Mouse (Mus musculus): ENCODE results near the gene Wasf3. TPM values are rescaled to one million over a fixed set of nuclear protein-coding genes. Genes with fewer than 3 reads are reported as not detected.
"Not testable (repeated sequence)": the region's sequence is repeated elsewhere in the genome, so short reads cannot be mapped to it uniquely, and the experiment has no call there.

Gene Wasf3
- polyA plus RNA-seq, 1 experiment from 2014 or later, result 2.7 TPM

DNA sequence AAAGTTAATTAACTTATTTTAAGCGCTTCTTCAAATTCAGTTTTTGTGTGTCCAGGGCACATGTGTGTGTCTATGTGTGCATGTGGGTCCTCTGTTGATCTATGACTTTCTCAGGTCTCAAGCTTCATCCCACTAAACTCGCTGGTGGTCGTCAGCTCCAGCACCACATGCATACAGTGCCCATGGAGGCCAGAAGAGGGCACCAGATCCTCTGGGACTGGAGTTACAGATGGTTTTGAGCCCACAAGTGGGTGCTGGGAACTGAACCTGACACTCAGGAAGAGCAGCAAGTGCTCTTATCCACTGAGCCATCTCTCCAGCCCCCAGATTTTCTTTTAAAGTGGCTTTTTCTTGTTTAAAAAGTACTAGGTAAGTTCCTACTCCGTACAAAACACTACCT, 2.1 kb downstream of the Wasf3 start:
- Histone ChIP-seq H3K4me2 (replicated peaks; ENCODE audit: low read depth, low read length) (no peak overlapping the region), H3K4me1 (ENCODE audit: control insufficient read depth, insufficient read depth, low read length) (peaks cover 5% of the 10 kb centered on the region; the same call in 1 of the 2 replicates), H3K9ac (ENCODE audit: low read depth, low read length) (no peak overlapping the region), H3K4me3 (ENCODE audit: low read length) (no peak overlapping the region), H3K36me3 (ENCODE audit: control insufficient read depth, insufficient read depth, low read length) (no peaks in the 10 kb centered on the region), H3K9me3 (ENCODE audit: control insufficient read depth, low read length) (no peaks in the 10 kb centered on the region), H3K27me3 (ENCODE audit: control insufficient read depth, insufficient read depth, low read length) (no peaks in the 10 kb centered on the region), H3K27ac (ENCODE audit: low read depth, low read length) (no peak overlapping the region)
- WGBS, result 91% methylated on average over 4 of the region's 4 CpGs
- ATAC-seq (ENCODE audit: low FRiP score, low TSS enrichment), result no peak

DNA sequence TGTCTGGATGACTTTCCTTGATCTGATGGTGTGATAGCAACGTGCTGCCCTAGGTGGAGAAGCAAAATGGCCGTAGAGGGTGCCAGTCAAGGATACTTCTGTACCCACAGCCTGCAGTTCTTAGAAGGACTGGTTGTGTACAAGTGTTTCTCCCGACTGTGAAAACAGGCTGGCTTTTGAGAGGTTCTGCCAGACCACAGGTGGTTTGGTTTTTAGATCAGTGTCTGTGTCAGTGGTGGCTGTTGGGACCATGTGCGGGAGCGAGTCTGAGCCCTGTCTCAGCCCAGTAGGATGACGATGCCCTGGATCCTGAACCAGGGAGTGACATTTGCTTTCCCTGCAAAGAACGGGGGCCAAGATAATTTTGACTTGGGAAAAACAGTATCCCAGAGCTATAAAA, 9.8 kb downstream of the Wasf3 start:
- H3K4me3 ChIP-seq (ENCODE audit: low read length), result no peak overlapping the region
- H3K27me3 ChIP-seq (ENCODE audit: control insufficient read depth, insufficient read depth, low read length), result no peaks in the 10 kb centered on the region
- 89% methylated on average over 7 of the region's 7 CpGs for WGBS
- ATAC-seq (ENCODE audit: low FRiP score, low TSS enrichment), result no peak
- no peak overlapping the region for H3K9ac ChIP-seq (ENCODE audit: low read depth, low read length)
- no peak overlapping the region for H3K4me2 ChIP-seq (replicated peaks; ENCODE audit: low read depth, low read length)
- H3K27ac ChIP-seq (ENCODE audit: low read depth, low read length), result no peak overlapping the region
- H3K4me1 ChIP-seq (ENCODE audit: control insufficient read depth, insufficient read depth, low read length), result no peaks in the 10 kb centered on the region
- H3K36me3 ChIP-seq (ENCODE audit: control insufficient read depth, insufficient read depth, low read length), result no peaks in the 10 kb centered on the region
- peaks cover 7% of the 10 kb centered on the region; the same call in 1 of the 2 replicates for H3K9me3 ChIP-seq (ENCODE audit: control insufficient read depth, low read length)

GRCm38 (mm10) chr5:146397253-146397652, 12.5 kb downstream of the Wasf3 start:
- Histone ChIP-seq H3K36me3 (ENCODE audit: control insufficient read depth, insufficient read depth, low read length) (no peaks in the 10 kb centered on the region), H3K4me2 (replicated peaks; ENCODE audit: low read depth, low read length) (no peak overlapping the region), H3K9ac (ENCODE audit: low read depth, low read length) (no peak overlapping the region), H3K27ac (ENCODE audit: low read depth, low read length) (no peak overlapping the region), H3K4me1 (ENCODE audit: control insufficient read depth, insufficient read depth, low read length) (no peaks in the 10 kb centered on the region), H3K27me3 (ENCODE audit: control insufficient read depth, insufficient read depth, low read length) (no peaks in the 10 kb centered on the region), H3K4me3 (ENCODE audit: low read length) (no peak overlapping the region), H3K9me3 (ENCODE audit: control insufficient read depth, low read length) (peaks cover 7% of the 10 kb centered on the region; the same call in 1 of the 2 replicates)
- ATAC-seq (ENCODE audit: low FRiP score, low TSS enrichment), result no peak
- WGBS, result 93% methylated on average over 5 of the region's 5 CpGs

GRCm38 (mm10) chr5:146398386-146399115, 13.8 kb downstream of the Wasf3 start:
- no peak overlapping the region for H3K4me3 ChIP-seq (ENCODE audit: low read length)
- peaks cover 7% of the 10 kb centered on the region; the same call in 1 of the 2 replicates for H3K9me3 ChIP-seq (ENCODE audit: control insufficient read depth, low read length)
- H3K27ac ChIP-seq (ENCODE audit: low read depth, low read length), result no peak overlapping the region
- ATAC-seq (ENCODE audit: low FRiP score, low TSS enrichment), result no peak
- 91% methylated on average over 7 of the region's 7 CpGs for WGBS
- H3K4me2 ChIP-seq (replicated peaks; ENCODE audit: low read depth, low read length), result no peak overlapping the region
- H3K9ac ChIP-seq (ENCODE audit: low read depth, low read length), result no peak overlapping the region
- no peaks in the 10 kb centered on the region for H3K4me1 ChIP-seq (ENCODE audit: control insufficient read depth, insufficient read depth, low read length)
- no peaks in the 10 kb centered on the region for H3K27me3 ChIP-seq (ENCODE audit: control insufficient read depth, insufficient read depth, low read length)
- H3K36me3 ChIP-seq (ENCODE audit: control insufficient read depth, insufficient read depth, low read length), result no peaks in the 10 kb centered on the region

DNA sequence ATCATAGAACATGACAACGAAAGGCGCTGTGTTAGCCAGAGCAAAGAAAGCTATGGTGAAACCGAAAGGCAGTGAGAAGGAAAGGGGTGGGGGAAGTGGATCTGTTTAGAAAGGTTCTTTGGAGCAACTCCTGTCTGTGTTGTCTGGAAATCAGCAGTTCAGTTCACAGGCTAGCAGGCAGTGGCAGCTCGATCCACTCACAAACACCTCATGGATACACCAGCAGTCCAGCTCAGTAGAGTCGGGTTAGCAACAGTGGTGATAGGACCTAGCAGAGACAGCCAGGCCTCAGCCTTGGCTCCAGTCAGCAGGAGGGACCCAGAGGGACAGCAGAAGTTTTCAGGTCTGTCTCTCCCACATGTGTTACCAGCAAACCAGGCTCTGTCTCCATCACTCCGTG, 16.2 kb downstream of the Wasf3 start:
- ATAC-seq (ENCODE audit: low FRiP score, low TSS enrichment); H3K27ac ChIP-seq (ENCODE audit: low read depth, low read length); H3K9me3 ChIP-seq (ENCODE audit: control insufficient read depth, low read length); H3K4me3 ChIP-seq (ENCODE audit: low read length); H3K27me3 ChIP-seq (ENCODE audit: control insufficient read depth, insufficient read depth, low read length); H3K4me2 ChIP-seq (replicated peaks; ENCODE audit: low read depth, low read length); H3K36me3 ChIP-seq (ENCODE audit: control insufficient read depth, insufficient read depth, low read length); H3K9ac ChIP-seq (ENCODE audit: low read depth, low read length); H3K4me1 ChIP-seq (ENCODE audit: control insufficient read depth, insufficient read depth, low read length): not testable (repeated sequence)
- WGBS, result 89% methylated on average over 6 of the region's 6 CpGs

DNA sequence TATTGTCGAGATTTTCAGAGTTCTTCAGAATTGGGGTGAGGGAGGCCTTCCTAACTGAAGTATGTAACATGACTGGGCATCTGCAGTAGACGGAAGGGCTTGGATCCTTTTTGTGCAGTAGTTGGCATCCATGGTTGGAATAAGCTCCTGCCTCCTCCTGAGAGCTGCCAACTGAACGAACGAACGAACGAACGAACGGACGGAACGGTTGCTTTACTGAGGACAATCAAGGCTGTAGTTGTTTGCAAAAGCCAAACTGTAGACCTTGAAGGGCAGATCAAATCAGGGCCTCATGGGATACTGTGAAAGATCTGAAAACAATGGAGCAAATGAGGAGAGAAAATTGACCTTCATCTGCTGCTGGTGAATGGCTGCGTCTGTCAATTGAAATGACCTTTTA, 17.5 kb downstream of the Wasf3 start:
- ATAC-seq (ENCODE audit: low FRiP score, low TSS enrichment), result no peak
- Histone ChIP-seq H3K4me1 (ENCODE audit: control insufficient read depth, insufficient read depth, low read length) (no peaks in the 10 kb centered on the region), H3K27ac (ENCODE audit: low read depth, low read length) (no peak overlapping the region)

GRCm38 (mm10) chr5:146403923-146404322, 19.1 kb downstream of the Wasf3 start:
- H3K4me2 ChIP-seq (replicated peaks; ENCODE audit: low read depth, low read length), result no peak overlapping the region
- H3K36me3 ChIP-seq (ENCODE audit: control insufficient read depth, insufficient read depth, low read length), result no peaks in the 10 kb centered on the region
- H3K4me1 ChIP-seq (ENCODE audit: control insufficient read depth, insufficient read depth, low read length), result no peaks in the 10 kb centered on the region
- H3K4me3 ChIP-seq (ENCODE audit: low read length), result no peak overlapping the region
- H3K27me3 ChIP-seq (ENCODE audit: control insufficient read depth, insufficient read depth, low read length), result no peaks in the 10 kb centered on the region
- H3K9ac ChIP-seq (ENCODE audit: low read depth, low read length), result no peak overlapping the region
- no peak overlapping the region for H3K27ac ChIP-seq (ENCODE audit: low read depth, low read length)
- H3K9me3 ChIP-seq (ENCODE audit: control insufficient read depth, low read length), result no peaks in the 10 kb centered on the region
- ATAC-seq (ENCODE audit: low FRiP score, low TSS enrichment), result no peak
- 50% methylated on average over 2 of the region's 2 CpGs for WGBS

More for the DNA sequence above, 17.5 kb downstream of the Wasf3 start:
- no peak overlapping the region for H3K4me2 ChIP-seq (replicated peaks; ENCODE audit: low read depth, low read length)
- 68% methylated on average over 11 of the region's 11 CpGs for WGBS
- H3K9ac ChIP-seq (ENCODE audit: low read depth, low read length), result no peak overlapping the region
- H3K9me3 ChIP-seq (ENCODE audit: control insufficient read depth, low read length), result no peaks in the 10 kb centered on the region
- no peaks in the 10 kb centered on the region for H3K27me3 ChIP-seq (ENCODE audit: control insufficient read depth, insufficient read depth, low read length)
- no peaks in the 10 kb centered on the region for H3K36me3 ChIP-seq (ENCODE audit: control insufficient read depth, insufficient read depth, low read length)
- H3K4me3 ChIP-seq (ENCODE audit: low read length), result no peak overlapping the region

DNA sequence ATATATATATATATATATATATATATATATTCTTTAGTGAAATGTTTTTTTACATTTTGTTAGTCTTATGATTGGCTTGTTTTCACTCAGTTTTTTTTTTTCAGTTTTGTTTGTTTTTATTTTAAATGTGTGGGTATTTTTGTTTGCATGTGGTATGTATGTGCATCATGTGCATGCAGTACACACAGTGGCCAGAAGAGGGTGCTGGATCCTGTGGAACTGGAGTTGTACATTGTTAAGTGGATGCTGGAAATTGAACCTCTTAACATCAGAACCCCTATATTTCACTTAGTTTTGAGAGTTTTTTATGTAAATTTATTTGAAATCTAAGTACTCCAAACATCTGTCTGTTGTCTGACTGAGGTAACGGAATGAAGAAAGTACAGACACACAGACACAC, 21.3 kb downstream of the Wasf3 start:
- H3K4me2 ChIP-seq (replicated peaks; ENCODE audit: low read depth, low read length), result no peak overlapping the region
- H3K27me3 ChIP-seq (ENCODE audit: control insufficient read depth, insufficient read depth, low read length), result no peaks in the 10 kb centered on the region
- peaks cover 4% of the 10 kb centered on the region; the same call in 1 of the 2 replicates for H3K4me1 ChIP-seq (ENCODE audit: control insufficient read depth, insufficient read depth, low read length)
- H3K36me3 ChIP-seq (ENCODE audit: control insufficient read depth, insufficient read depth, low read length), result no peaks in the 10 kb centered on the region
- no peak overlapping the region for H3K4me3 ChIP-seq (ENCODE audit: low read length)
- H3K9ac ChIP-seq (ENCODE audit: low read depth, low read length), result no peak overlapping the region
- ATAC-seq (ENCODE audit: low FRiP score, low TSS enrichment), result no peak
- no peaks in the 10 kb centered on the region for H3K9me3 ChIP-seq (ENCODE audit: control insufficient read depth, low read length)
- no peak overlapping the region for H3K27ac ChIP-seq (ENCODE audit: low read depth, low read length)
- WGBS, result 100% methylated on average over 1 of the region's 1 CpGs

DNA sequence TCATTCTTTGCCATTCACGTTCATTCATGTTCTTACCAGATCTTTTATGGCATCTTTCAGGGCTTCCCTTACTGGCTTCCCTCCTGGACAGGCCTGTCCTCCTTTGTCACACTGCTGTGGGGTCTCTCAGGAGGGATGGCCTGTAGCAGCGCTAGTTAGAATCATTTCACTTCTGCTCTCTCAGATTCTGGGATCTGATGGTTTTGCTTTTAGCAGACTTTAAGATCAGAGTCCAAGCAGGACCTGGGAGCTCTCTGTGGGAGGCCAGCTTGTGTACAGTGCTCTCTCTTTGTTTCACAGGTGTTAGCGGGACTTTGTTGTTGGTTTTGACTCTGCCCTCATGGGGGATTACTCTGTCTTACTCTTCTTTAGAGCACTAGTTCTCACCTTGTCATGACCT, 23.0 kb downstream of the Wasf3 start:
- 26% methylated on average over 3 of the region's 3 CpGs for WGBS
- H3K9ac ChIP-seq (ENCODE audit: low read depth, low read length), result no peak overlapping the region
- no peaks in the 10 kb centered on the region for H3K27me3 ChIP-seq (ENCODE audit: control insufficient read depth, insufficient read depth, low read length)
- H3K9me3 ChIP-seq (ENCODE audit: control insufficient read depth, low read length), result no peaks in the 10 kb centered on the region
- H3K27ac ChIP-seq (ENCODE audit: low read depth, low read length), result no peak overlapping the region
- no peak for ATAC-seq (ENCODE audit: low FRiP score, low TSS enrichment)
- H3K4me2 ChIP-seq (replicated peaks; ENCODE audit: low read depth, low read length), result no peak overlapping the region
- peaks cover 4% of the 10 kb centered on the region; the same call in 1 of the 2 replicates for H3K4me1 ChIP-seq (ENCODE audit: control insufficient read depth, insufficient read depth, low read length)
- H3K4me3 ChIP-seq (ENCODE audit: low read length), result no peak overlapping the region
- H3K36me3 ChIP-seq (ENCODE audit: control insufficient read depth, insufficient read depth, low read length), result no peaks in the 10 kb centered on the region
